Mouse (Mus musculus) myocyte (in vitro differentiated cells): ENCODE results near the gene Msrb2.

Source experiments
- MAX ChIP-seq: IDR thresholded peaks from one replicate; pipeline ENCODE4 v1.6.1; 2011; ENCODE audit warnings: low read depth, mild to moderate bottlenecking, control low read depth
- POLR2A ChIP-seq: IDR thresholded peaks from one replicate; pipeline ENCODE4 v1.6.1; 2011; ENCODE audit warnings: low read depth, mild to moderate bottlenecking, control low read depth, moderate library complexity; ENCODE audit not compliant: insufficient read length
- POLR2AphosphoS2 ChIP-seq: IDR thresholded peaks from one replicate; pipeline ENCODE4 v1.6.1; 2011; ENCODE audit warnings: low read depth, control low read depth; ENCODE audit not compliant: insufficient read length
- SRF ChIP-seq: IDR thresholded peaks from one replicate; pipeline ENCODE4 v1.6.1; 2011; ENCODE audit warnings: low read depth; ENCODE audit not compliant: control insufficient read depth, insufficient read length
- USF1 ChIP-seq: IDR thresholded peaks from one replicate; pipeline ENCODE4 v1.6.1; 2011; ENCODE audit warnings: low read depth, mild to moderate bottlenecking, control low read depth, moderate library complexity

GRCm38 (mm10) chr2:19322448-19322847 is 48.8 kb upstream of the Msrb2 start:
- TF ChIP-seq USF1 (no peak), POLR2A (no peak), MAX (no peak), SRF (no peak), POLR2AphosphoS2 (no peak)
